Mouse (Mus musculus) heart, postnatal 10 days (tissue): ENCODE measurements around the gene Cep135. TPM values are rescaled to one million over a fixed set of nuclear protein-coding genes. Genes with fewer than 3 reads are reported as not detected.

Source experiments
- DNase-seq, 2 experiments: peaks; one replicate each; pipeline ENCODE4 v3.0.0; 2021
- intact Hi-C: fragments of 180-260 bp; cut with DNase I; formaldehyde crosslinking; loops from one replicate; pipeline ENCODE4 v1.15.1; 2025
- total RNA-seq, 2 experiments: library from RNA; stranded (reverse); gene quantifications; 2 replicates each; pipeline ENCODE4 v1.2.3; 2021

Gene Cep135
- total RNA-seq, 2 experiments from 2014 or later, result 4.5 to 4.9 TPM

DNA sequence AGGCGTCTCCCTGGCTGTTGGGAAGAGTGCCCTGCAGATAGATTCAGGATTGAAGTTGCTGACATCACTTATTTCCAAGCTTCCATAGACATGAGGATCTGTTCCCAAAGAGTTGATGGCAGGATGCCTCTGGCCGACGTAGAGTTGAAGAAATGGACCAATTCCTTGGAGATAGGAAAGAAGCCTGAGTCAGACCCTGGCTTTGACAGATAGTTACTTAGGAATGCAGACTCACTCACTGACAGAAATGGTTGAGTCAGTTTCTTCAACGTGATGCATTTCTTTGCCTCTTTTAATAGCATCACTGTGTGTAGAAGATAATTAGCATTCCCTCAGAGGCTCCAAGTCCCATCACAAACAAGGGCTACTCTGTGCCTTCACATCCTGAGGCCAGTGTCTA lies 53.6 kb downstream of the Cep135 start:
- DNase-seq, result peak; percentile 28 to 29
- intact Hi-C loops, result no loop called here

- intact Hi-C loops, result no loop called here
- DNase-seq, result no peak
Observed at GRCm38 (mm10) chr5:76644234-76644633, 55.7 kb downstream of the Cep135 start.

DNA sequence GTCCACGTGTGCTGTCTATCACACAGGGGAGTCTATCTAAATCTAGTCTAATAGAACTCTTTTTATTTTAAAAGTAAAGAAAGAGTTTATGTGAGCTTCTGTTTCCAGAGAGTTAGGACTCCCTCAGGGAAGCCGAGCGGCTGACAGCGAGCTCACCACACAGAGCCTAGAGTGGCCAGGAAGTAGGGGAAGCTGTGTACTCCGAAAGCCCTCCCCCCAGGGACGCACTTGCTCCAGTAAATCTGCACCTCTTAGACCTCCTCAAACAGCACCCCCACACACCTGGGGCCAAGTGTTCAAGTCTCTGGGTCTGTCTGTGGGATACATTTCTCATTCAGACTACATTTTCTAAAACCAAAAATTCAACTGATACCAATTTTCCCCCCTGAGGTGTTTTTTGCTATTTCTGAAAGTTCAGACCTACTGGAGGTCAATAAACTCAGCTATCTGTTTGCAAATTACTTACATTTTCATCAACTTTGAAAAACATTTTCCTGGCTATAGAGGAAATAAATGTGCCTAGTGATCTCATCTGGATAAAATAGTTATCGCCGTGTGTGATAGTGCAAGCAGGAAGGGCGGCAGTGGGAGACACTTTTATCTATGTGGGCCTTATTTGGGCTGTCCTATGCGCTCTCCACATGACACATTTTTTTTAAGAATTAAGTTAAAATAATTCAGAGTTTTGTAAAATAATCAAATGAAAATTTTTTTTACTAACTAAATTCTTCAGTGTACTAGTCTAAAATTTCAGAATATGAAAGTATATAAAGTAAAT lies 56.8 kb downstream of the Cep135 start:
- DNase-seq, result no peak
- intact Hi-C loops, result no loop called here

DNA sequence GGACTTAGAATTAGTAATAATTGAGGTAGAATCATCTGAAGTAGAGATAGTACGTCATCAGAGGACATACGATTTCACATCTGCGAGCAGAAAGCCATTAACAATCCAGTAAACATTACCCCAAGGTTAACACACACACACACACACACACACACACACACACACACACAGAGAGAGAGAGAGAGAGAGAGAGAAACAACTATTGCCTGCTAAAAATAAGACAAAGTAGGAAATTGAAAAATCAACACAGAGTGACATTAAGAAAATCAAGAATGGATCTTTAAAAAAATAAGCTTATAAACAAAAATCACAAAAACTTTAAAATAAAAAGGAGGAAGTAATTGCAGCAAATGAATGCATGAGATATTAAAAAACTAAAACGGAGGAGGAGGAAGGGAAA lies 61.4 kb downstream of the Cep135 start:
- DNase-seq, result no peak
- intact Hi-C loops, result no loop called here

GRCm38 (mm10) chr5:76651151-76651725 lies 62.7 kb downstream of the Cep135 start:
- DNase-seq, result no peak
- intact Hi-C loops, result no loop called here

DNA sequence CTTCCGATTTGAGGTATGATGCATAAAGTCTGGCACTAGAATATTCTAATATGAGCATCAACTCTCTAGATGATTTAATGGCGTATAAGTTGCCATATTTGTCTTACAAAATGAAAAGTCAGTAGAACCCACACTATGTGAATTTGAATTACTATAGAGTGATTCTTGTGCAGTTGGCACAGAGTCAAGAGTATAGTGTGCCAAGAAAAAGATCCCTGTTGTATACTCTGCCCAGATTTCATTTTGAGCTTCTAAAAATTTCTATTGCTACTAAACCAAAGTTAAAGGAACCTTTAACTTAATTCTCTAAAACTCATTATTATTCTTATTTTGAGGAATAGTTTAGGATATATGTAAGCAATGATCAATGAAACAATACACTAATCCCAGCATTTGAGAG lies 67.7 kb downstream of the Cep135 start, which contains the start of gene C530008M17Rik:
Gene C530008M17Rik (plus strand): TSS at position 301 of the 400 bp plus-strand sequence.
- intact Hi-C loops, result loop anchor here (5.0 kb wide), 2 partner anchors 61 to 186 kb away; no protein-coding TSS in a partner anchor
- no peak for DNase-seq

DNA sequence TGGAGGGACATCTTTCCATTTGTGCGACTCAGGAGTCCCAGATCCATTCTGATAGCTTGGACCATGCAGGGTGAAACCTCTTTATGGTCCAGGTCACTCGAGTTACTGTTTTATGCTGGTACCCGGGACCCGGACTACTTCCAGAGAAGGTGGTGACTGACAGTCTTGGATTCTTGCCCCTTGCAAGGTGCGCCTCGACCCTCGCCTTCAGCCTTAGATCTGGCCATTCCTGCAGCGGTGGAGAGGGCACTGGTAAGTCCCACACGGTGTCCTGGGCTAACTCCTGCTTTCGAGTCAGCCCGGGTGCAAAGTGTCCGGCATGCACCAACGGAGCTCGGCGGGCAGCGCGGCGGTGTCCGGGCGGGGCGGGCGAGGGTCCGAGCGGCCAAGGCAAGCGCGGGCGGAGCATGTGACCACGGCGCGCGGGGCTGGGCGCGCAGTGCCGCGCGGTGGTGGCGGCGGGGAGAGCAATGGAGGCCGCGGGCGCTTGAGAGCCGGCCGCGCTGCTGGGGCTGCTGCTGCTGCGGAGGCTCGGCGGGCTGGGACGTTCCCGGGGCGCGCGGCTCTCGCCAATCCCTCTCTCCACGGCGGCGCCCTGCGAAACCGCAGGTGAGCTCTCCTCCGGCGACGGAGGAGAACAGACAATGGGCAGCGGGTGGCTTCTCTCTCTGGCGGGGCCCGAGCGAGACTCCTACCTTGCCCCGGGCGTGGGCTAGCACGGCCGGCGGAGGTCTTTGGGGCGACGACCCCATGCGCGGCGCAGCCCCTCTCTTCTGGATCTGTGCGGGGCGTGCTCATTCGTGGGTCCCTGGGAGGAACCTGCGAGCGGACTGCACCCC lies 69.0 kb downstream of the Cep135 start:
- intact Hi-C loops, result loop anchor here (5.0 kb wide), 2 partner anchors 60 to 185 kb away; no protein-coding TSS in a partner anchor
- peak; percentile 62 to 63 for DNase-seq

DNA sequence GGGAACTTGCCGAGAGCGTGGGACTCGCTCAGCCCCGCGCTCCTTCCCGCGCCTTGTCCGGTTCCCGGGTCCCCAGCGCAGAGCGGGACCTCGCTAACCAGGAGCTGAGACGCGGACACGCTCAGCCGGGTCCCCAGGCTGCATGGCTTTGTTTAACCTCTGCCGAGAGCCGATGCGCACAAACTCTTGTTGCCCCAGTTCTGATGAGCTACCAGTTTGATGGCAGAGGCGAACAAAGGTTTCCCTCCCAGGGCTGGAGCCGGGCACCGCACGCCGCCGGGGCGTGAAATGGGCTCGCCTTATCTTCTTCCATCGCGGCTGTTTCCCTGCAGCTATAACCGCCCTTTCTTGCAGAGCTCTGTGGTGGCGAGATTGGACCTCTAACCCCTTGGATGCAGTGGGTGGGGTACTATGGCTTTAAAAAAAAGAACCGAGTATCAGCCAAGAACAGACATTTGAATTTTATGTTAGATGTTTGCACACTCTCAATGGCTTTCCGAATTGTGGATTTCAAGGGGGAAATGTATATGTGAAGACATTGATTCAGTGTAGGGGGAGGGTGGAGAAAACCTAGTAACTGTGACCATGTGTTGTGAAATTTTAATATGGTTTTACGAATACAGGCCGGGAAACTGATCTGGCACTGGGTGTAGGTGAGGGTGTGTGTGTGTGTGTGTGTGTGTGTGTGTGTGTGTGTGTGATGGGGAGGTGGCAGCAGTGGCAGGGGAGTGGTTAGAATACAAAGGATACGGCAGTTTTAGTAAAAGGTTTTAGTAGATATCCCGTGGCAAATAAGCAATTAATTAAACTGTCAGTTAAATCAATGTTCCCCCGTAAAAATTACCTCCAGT lies 69.8 kb downstream of the Cep135 start:
- peak; percentile 27 to 34 for DNase-seq
- intact Hi-C loops, result loop anchor here (5.0 kb wide), 2 partner anchors 59 to 184 kb away; no protein-coding TSS in a partner anchor

DNA sequence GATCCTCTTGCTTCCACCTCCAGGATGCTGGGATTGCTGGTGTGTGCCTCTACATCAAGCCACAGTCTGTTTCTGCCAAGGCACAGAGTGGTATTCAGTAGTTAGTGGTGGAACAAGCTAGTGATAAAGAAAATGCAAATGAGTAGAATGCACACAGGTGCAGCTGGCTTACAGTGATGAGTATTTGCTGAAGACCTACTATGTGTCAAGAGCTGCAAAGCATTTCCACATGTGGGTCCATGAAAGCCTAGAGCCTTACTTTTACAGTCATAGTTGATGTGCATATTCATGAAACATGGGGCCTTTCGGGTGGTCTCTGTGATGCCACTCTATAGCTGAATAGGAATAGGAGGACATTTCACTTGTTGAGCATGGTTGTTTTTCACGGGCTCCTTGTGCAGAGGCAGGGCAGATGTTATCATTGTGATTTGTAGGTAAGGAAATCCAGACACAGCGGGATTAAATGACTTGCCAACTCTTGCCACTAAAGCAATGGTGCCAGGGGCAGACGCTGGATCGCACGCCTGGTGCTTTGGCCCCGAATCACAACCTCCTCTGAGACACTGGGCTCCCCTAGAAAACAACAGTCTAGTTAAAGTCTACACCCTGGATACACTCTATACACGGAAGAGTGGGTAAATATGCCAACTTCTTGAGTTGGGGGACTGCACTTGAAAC lies 71.6 kb downstream of the Cep135 start:
- DNase-seq, result no peak
- intact Hi-C loops, result loop anchor here (5.0 kb wide), 2 partner anchors 57 to 182 kb away; no protein-coding TSS in a partner anchor

DNA sequence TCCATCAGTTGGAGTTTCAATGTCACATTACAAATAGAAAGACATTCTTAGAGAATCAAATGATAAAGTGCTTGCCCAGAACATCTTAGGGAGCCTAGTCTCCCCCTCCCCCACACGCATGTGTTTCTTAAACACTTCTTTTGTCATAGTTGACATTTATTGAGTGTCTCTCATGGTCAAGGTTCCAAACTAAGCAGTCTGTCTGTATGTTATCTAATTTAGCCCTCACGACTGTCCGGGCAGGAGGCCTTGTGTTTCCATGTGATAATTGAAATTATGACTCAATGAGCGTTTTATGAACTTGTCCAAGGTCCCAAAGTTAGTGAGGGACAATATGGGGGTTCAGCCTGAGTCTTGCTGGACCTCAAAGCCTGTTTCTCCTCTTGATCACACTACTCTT lies 72.8 kb downstream of the Cep135 start:
- intact Hi-C loops, result no loop called here
- no peak for DNase-seq

DNA sequence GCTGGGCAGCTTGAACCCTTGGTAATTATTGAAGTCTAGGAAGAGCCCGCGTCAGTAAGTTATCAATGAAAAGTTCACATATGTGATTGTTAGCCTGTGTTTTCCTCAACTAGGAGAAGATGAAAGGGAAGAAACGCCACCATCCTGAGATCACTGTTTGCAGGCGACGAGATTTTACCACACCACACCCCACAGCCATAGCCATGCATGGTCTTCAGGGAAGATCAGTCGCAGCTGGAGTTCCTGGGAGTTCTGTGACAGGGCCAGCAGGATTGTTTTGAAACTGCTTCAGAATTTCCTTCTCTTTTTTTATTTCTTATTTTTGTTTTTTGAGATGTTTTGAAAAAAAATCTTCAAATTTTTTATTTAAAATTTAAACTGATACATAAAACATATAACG lies 76.4 kb downstream of the Cep135 start:
- intact Hi-C loops, result no loop called here
- no peak for DNase-seq

DNA sequence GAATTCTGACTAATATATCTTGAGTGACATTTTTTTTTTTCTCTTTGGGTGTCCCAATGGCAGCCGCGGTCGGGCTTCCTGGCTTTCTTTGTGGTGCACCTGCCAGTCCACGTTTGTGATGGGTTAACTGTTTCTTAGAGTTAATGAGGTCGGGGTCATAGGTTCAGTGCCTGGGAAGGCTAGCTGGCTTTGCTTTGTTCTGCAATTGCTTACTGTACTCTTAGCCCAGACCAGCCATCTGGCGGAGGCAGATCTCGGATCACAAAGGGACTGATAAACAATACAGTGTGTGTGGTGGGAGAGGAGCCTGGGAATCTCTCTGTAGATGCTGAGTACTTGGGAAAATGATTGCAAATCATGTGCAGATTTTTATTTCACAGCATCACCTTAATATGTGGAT lies 76.9 kb downstream of the Cep135 start:
- no peak for DNase-seq
- intact Hi-C loops, result no loop called here

DNA sequence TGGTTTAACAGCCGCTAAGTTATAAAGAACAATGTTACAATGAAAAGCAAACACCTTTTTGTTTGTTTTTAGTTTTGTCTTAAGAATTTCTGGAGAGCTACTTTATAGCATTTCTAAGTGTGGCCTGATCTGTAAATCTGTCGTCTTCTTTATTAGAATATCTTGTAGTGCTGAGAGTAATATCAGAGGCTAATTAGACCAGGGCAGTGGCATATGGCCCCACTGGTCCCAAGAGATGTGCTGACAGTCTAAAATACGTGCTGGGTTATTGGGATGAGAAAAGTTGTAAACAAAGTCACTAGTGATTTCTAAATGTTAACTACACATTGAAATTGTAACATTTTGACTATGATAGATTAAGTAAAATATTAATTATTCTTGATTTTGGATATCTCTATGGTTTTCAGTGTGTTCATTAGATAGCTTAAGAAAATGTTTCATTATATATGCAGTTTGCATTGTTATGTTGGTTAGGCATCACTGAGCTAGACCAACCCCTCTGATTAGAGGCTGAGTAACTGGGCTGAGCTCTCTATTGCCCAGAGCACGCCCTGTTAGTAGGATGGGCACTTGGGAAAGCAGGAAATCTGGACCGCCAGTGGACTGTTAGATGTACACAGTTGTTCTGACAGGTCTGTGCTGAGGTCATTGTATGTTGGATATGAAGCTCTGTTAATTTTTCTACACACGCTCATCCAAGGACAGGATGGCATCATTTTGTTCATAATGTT lies 77.7 kb downstream of the Cep135 start:
- intact Hi-C loops, result no loop called here
- no peak for DNase-seq

- intact Hi-C loops, result no loop called here
- DNase-seq, result no peak
Observed at GRCm38 (mm10) chr5:76668118-76668517, 79.6 kb downstream of the Cep135 start.

DNA sequence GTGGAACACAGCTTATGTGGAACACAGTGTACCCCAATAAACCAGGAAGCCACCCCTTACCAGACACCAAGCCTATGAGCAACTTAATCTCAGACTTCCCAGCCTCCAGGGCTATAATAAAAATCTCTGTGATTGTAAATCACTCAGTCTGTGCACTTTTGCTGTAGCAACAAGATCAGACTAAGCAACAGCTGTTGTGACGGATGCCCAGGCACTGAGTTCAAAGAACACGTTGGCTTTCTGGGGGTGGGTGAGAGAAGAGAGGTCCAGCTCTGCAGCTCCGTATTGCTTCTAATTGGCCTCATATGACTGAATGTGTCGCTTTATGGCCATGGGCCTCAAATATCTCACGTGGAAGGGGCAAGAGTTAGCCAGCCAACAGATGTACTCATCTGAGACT lies 80.0 kb downstream of the Cep135 start:
- intact Hi-C loops, result no loop called here
- no peak for DNase-seq

GRCm38 (mm10) chr5:76670183-76670582 lies 81.7 kb downstream of the Cep135 start:
- no peak for DNase-seq
- intact Hi-C loops, result no loop called here

- DNase-seq, result no peak
- intact Hi-C loops, result no loop called here
Observed at GRCm38 (mm10) chr5:76674022-76674653, 85.6 kb downstream of the Cep135 start.

DNA sequence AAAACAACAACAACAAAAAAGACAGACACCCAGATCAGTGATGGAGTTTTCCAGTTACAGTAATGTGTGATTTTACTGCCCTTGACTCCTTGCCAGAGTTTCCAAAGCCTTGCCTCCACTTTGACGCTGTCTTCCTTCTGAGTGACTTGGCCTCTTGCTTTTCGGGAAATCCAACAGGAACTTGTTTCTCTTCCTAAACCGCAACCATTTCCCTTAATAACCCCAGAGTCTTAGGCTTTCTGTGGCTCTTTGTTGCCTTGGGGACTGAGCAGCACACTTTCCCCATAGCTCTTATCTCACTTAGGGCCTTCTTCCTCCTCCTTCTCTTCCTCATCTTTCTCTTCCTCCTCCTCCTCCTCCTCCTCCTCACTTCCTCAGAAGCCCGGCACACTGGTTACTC lies 86.9 kb downstream of the Cep135 start:
- intact Hi-C loops, result no loop called here
- DNase-seq, result no peak

DNA sequence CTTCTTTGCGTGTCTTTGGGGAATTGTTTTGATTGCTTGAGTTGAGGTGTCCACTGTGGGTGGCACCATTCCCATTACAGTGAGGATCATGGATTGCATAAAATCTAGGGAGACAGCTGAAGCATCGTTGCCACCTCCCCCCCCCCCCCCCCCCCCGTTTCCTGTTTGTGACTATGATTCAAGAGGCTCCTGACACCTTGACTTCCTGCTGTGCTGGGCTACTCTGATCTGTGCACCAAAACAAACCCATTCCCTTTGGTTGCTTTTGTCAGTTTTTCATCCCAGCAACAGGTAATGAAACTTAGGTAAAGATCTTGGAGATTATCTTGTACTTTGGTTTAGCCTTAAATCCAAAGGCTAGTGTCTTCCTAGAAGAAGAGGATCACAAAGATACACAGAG lies 92.5 kb downstream of the Cep135 start:
- DNase-seq, result no peak

More for the DNA sequence above, 92.5 kb downstream of the Cep135 start:
- intact Hi-C loops, result no loop called here
